Mouse (Mus musculus): Measurements from ENCODE around the gene B4galt2. TPM values are rescaled to one million over a fixed set of nuclear protein-coding genes. Genes with fewer than 3 reads are reported as not detected.

B4galt2 gene
- total and polyA plus RNA-seq, 2 experiments from 2014 or later = 92.9 to 337 TPM

DNA sequence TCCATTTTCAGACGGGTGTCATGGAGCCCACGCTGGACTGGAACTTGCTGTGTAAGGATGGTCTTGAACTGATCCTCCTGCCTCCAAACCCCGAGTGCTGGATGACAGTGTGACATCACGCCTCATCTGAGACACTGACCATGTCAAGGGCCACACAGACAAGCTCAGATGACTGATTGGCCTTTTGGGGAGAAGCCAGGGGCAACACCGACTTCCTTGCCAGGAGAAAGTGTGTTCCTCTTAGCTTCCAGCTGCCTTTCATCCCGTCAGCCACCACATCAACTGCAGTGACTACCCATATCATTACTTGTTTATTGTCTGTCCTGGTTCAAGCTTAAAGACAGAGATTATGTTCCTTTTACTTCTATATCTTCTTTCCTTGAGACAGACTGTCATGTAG is 41.6 kb upstream of the B4galt2 start:
- Histone ChIP-seq H3K4me3 (ENCODE audit: low read depth, low read length) (no peak overlapping the region), H3K27ac (ENCODE audit: low read depth, low read length) (no peak overlapping the region), H3K4me1 (ENCODE audit: insufficient read depth, low read length) (peaks cover 5% of the 10 kb centered on the region; the same call in 1 of the 2 replicates), H3K4me2 (ENCODE audit: low read depth, low read length, poor library complexity, severe bottlenecking) (no peak overlapping the region), H3K27me3 (ENCODE audit: insufficient read depth, low read length) (peaks cover 10% of the 10 kb centered on the region), H3K9ac (replicated peaks; ENCODE audit: low read length, poor library complexity, severe bottlenecking) (no peak overlapping the region), H3K36me3 (ENCODE audit: insufficient read depth, low read length) (no peaks in the 10 kb centered on the region), H3K9me3 (ENCODE audit: low read length) (no peaks in the 10 kb centered on the region)
- ATAC-seq (ENCODE audit: low FRiP score) (no peak), DNase-seq (ENCODE audit: low spot score) (no peak)
- 68% methylated on average over 4 of the region's 6 CpGs for WGBS
- TF ChIP-seq CTCF (IDR thresholded peaks at IDR 0.05) = no peak

DNA sequence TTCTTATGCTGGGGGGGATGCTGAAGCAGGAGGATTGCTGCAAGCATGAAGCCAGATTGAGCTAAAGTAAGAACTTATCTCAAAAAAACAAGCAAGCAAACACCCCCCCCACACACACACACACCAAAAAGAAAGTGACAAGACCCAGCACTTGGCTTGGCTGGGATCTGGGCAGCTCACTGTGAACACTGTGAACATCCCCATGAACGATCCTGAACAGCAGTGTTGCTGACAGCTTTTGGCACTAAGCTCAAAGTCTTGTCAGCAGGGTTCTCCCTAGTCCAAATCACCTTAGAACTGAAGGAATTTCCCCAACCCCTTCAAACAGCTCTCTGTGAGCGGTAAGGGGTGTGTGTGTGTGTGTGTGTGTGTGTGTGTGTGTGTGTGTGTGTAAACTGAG is 40.2 kb upstream of the B4galt2 start:
- TF ChIP-seq CTCF (IDR thresholded peaks at IDR 0.05) = no peak
- WGBS = 49% methylated on average over 2 of the region's 2 CpGs
- H3K4me2 ChIP-seq (ENCODE audit: low read depth, low read length, poor library complexity, severe bottlenecking) = no peak overlapping the region

DNA sequence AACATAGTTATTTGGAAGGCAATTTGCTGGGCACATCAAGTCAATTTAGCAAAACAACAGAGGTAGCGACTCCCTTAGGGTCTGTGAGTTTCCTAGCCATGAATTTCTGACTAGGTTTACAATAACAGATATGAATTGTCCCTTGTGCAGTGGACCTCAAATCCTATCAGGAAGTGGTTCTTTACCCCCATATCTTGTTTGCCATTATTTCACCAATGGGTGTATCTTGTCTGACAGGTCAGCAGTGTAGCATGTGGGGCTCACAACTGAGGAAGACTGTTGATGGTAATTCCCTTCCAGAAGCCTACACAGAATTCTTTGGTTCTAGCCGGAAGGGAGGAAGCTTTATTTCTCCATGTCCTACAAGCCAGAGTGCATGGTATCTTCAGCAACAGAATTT is 38.1 kb upstream of the B4galt2 start:
- Histone ChIP-seq H3K9ac (replicated peaks; ENCODE audit: low read length, poor library complexity, severe bottlenecking) (no peak overlapping the region), H3K4me3 (ENCODE audit: low read depth, low read length) (no peak overlapping the region), H3K36me3 (ENCODE audit: insufficient read depth, low read length) (no peaks in the 10 kb centered on the region), H3K4me1 (ENCODE audit: insufficient read depth, low read length) (no peaks in the 10 kb centered on the region; the same call in 1 of the 2 replicates), H3K27ac (ENCODE audit: low read depth, low read length) (no peak overlapping the region), H3K9me3 (ENCODE audit: low read length) (no peaks in the 10 kb centered on the region), H3K27me3 (ENCODE audit: insufficient read depth, low read length) (no peaks in the 10 kb centered on the region), H3K4me2 (ENCODE audit: low read depth, low read length, poor library complexity, severe bottlenecking) (no peak overlapping the region)
- DNase-seq (ENCODE audit: low spot score) (no peak), ATAC-seq (ENCODE audit: low FRiP score) (no peak)
- WGBS = 87% methylated on average over 2 of the region's 2 CpGs
- TF ChIP-seq CTCF (IDR thresholded peaks at IDR 0.05) = no peak

More for the DNA sequence above, 40.2 kb upstream of the B4galt2 start:
- Histone ChIP-seq H3K36me3 (ENCODE audit: insufficient read depth, low read length) (no peaks in the 10 kb centered on the region), H3K27me3 (ENCODE audit: insufficient read depth, low read length) (no peaks in the 10 kb centered on the region), H3K4me3 (ENCODE audit: low read depth, low read length) (no peak overlapping the region), H3K9ac (replicated peaks; ENCODE audit: low read length, poor library complexity, severe bottlenecking) (no peak overlapping the region), H3K9me3 (ENCODE audit: low read length) (no peaks in the 10 kb centered on the region), H3K27ac (ENCODE audit: low read depth, low read length) (no peak overlapping the region), H3K4me1 (ENCODE audit: insufficient read depth, low read length) (no peaks in the 10 kb centered on the region; the same call in 1 of the 2 replicates)
- ATAC-seq (ENCODE audit: low FRiP score) = no peak
- DNase-seq (ENCODE audit: low spot score) = no peak

DNA sequence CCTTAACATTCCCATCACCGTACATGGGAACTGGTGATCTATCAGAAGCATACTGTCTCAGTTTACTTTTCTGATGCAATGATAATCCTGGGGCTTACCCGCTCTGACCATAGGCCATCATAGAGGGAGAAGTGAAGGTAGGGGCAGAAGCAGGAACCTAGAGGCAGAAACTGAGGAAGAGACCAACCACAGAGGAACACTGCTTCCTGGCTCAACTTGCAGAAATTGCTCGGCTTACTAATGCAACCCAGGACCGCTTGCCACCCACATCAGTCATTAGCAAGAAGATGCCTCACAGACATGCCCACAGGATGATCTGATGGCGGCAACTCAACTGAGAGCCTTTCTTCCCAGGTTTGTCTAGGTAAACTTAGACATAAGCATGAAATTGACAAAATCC is 35.5 kb upstream of the B4galt2 start:
- DNase-seq (ENCODE audit: low spot score) (no peak), ATAC-seq (ENCODE audit: low FRiP score) (no peak)
- Histone ChIP-seq H3K36me3 (ENCODE audit: insufficient read depth, low read length) (no peaks in the 10 kb centered on the region), H3K4me2 (ENCODE audit: low read depth, low read length, poor library complexity, severe bottlenecking) (no peak overlapping the region), H3K4me1 (ENCODE audit: insufficient read depth, low read length) (no peaks in the 10 kb centered on the region; the same call in 1 of the 2 replicates), H3K9me3 (ENCODE audit: low read length) (no peaks in the 10 kb centered on the region), H3K27ac (ENCODE audit: low read depth, low read length) (no peak overlapping the region), H3K9ac (replicated peaks; ENCODE audit: low read length, poor library complexity, severe bottlenecking) (no peak overlapping the region), H3K4me3 (ENCODE audit: low read depth, low read length) (no peak overlapping the region), H3K27me3 (ENCODE audit: insufficient read depth, low read length) (no peaks in the 10 kb centered on the region)
- TF ChIP-seq CTCF (IDR thresholded peaks at IDR 0.05) = no peak
- 87% methylated on average over 5 of the region's 5 CpGs for WGBS

GRCm38 (mm10) chr4:117918261-117918660 is 35.0 kb upstream of the B4galt2 start:
- WGBS = 70% methylated on average over 3 of the region's 3 CpGs
- H3K4me3 ChIP-seq (ENCODE audit: low read depth, low read length) = no peak overlapping the region
- no peaks in the 10 kb centered on the region for H3K9me3 ChIP-seq (ENCODE audit: low read length)
- DNase-seq (ENCODE audit: low spot score) (no peak), ATAC-seq (ENCODE audit: low FRiP score) (no peak)
- TF ChIP-seq CTCF (IDR thresholded peaks at IDR 0.05) = no peak
- H3K9ac ChIP-seq (replicated peaks; ENCODE audit: low read length, poor library complexity, severe bottlenecking) = no peak overlapping the region
- no peaks in the 10 kb centered on the region for H3K27me3 ChIP-seq (ENCODE audit: insufficient read depth, low read length)
- no peak overlapping the region for H3K27ac ChIP-seq (ENCODE audit: low read depth, low read length)
- H3K4me2 ChIP-seq (ENCODE audit: low read depth, low read length, poor library complexity, severe bottlenecking) = no peak overlapping the region
- H3K4me1 ChIP-seq (ENCODE audit: insufficient read depth, low read length) = peaks cover 4% of the 10 kb centered on the region; the same call in 1 of the 2 replicates
- no peaks in the 10 kb centered on the region for H3K36me3 ChIP-seq (ENCODE audit: insufficient read depth, low read length)

DNA sequence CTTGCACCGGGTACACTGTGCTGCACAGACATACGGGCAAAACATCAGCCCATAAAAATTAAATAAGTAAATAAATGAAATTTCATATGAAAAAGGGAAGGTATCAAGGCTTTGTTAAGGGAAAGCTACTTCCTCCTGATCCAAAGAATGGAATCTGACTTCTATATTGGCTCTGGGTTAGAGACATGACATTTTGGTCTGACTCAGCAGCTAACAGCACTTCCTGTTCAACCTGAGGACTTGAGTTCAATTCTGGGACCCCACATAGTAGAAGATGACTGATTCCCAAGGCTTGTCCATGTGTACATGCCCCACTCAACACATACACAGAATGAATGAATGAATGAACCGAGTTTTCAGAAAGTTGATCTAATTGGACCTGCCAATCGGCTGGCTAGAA is 34.6 kb upstream of the B4galt2 start:
- Histone ChIP-seq H3K4me1 (ENCODE audit: insufficient read depth, low read length) (peaks cover 8% of the 10 kb centered on the region; the same call in 1 of the 2 replicates), H3K9me3 (ENCODE audit: low read length) (no peaks in the 10 kb centered on the region), H3K4me3 (ENCODE audit: low read depth, low read length) (no peak overlapping the region), H3K27me3 (ENCODE audit: insufficient read depth, low read length) (no peaks in the 10 kb centered on the region), H3K9ac (replicated peaks; ENCODE audit: low read length, poor library complexity, severe bottlenecking) (no peak overlapping the region), H3K27ac (ENCODE audit: low read depth, low read length) (no peak overlapping the region), H3K4me2 (ENCODE audit: low read depth, low read length, poor library complexity, severe bottlenecking) (no peak overlapping the region), H3K36me3 (ENCODE audit: insufficient read depth, low read length) (no peaks in the 10 kb centered on the region)
- 95% methylated on average over 4 of the region's 4 CpGs for WGBS
- ATAC-seq (ENCODE audit: low FRiP score) (no peak), DNase-seq (ENCODE audit: low spot score) (no peak)
- no peak for TF ChIP-seq CTCF (IDR thresholded peaks at IDR 0.05)

Data from midbrain, postnatal 0 days (tissue).